In genomic region chr1:98094811-98095245, GRCm38 (mm10) we compare ENCODE assay signal across 8 mouse cellular contexts. TPM values are rescaled to one million over a fixed set of nuclear protein-coding genes. Genes with fewer than 3 reads are reported as not detected.
DNase-seq lines count a peak whose midpoint lies in the region; ATAC-seq and TF ChIP-seq lines count a peak whose summit lies in the region.

No protein-coding gene starts in this region.

- no peaks in the 10 kb centered on the region for H3K27me3 ChIP-seq in embryonic facial prominence, embryonic 12.5 days
- peaks cover 7% of the 10 kb centered on the region; the same call in 1 of the 2 replicates for H3K27me3 ChIP-seq in hindbrain, embryonic 10.5 days (ENCODE audit: insufficient read depth, poor library complexity, severe bottlenecking)
- H3K27me3 ChIP-seq in limb, embryonic 14.5 days (ENCODE audit: control insufficient read depth, insufficient read depth, low read length) = no peaks in the 10 kb centered on the region
- H3K27me3 ChIP-seq in midbrain, embryonic 14.5 days (ENCODE audit: control insufficient read depth, insufficient read depth, low read length) = no peaks in the 10 kb centered on the region

- H3K36me3 ChIP-seq in embryonic facial prominence, embryonic 12.5 days = no peaks in the 10 kb centered on the region
- H3K36me3 ChIP-seq in hindbrain, embryonic 10.5 days = no peaks in the 10 kb centered on the region
- no peaks in the 10 kb centered on the region for H3K36me3 ChIP-seq in limb, embryonic 14.5 days (ENCODE audit: control insufficient read depth, insufficient read depth, low read length)
- no peaks in the 10 kb centered on the region for H3K36me3 ChIP-seq in midbrain, embryonic 14.5 days (ENCODE audit: control insufficient read depth, insufficient read depth, low read length)

- no peak; the same call in 1 of the 2 replicates for ATAC-seq in embryonic facial prominence, embryonic 12.5 days (ENCODE audit: insufficient number of reproducible peaks, insufficient read depth, low FRiP score, low TSS enrichment)
- ATAC-seq in limb, embryonic 14.5 days (ENCODE audit: low FRiP score, low read depth) = peak; percentile 51
- ATAC-seq in midbrain, embryonic 14.5 days (ENCODE audit: low FRiP score, low TSS enrichment) = peak; percentile 49

- peak overlapping the region; percentile 74 for H3K27ac ChIP-seq in embryonic facial prominence, embryonic 12.5 days
- H3K27ac ChIP-seq in hindbrain, embryonic 10.5 days = peak overlapping the region; percentile 93
- H3K27ac ChIP-seq in limb, embryonic 14.5 days (replicated peaks; ENCODE audit: low read depth, low read length) = peak overlapping the region; percentile 69
- H3K27ac ChIP-seq in midbrain, embryonic 14.5 days (replicated peaks; ENCODE audit: low read depth, low read length) = peak overlapping the region; percentile 89

- H3K4me1 ChIP-seq in embryonic facial prominence, embryonic 12.5 days = peaks cover 4% of the 10 kb centered on the region; the same call in 1 of the 2 replicates
- peaks cover 21% of the 10 kb centered on the region for H3K4me1 ChIP-seq in hindbrain, embryonic 10.5 days (replicated peaks)
- H3K4me1 ChIP-seq in limb, embryonic 14.5 days (ENCODE audit: control insufficient read depth, insufficient read depth, low read length) = 0 out of 2 replicates have a peak, but pooled peaks cover 6% of the 10 kb centered on the region
- H3K4me1 ChIP-seq in midbrain, embryonic 14.5 days (ENCODE audit: control insufficient read depth, insufficient read depth, low read length) = peaks cover 18% of the 10 kb centered on the region

- peak overlapping the region; percentile 75 for H3K4me2 ChIP-seq in embryonic facial prominence, embryonic 12.5 days (replicated peaks)
- peak overlapping the region; percentile 78 for H3K4me2 ChIP-seq in limb, embryonic 14.5 days (replicated peaks; ENCODE audit: low read depth, low read length, severe bottlenecking)
- H3K4me2 ChIP-seq in midbrain, embryonic 14.5 days (ENCODE audit: low read length) = peak overlapping the region; percentile 81

- H3K4me3 ChIP-seq in embryonic facial prominence, embryonic 12.5 days = peak overlapping the region; percentile 71
- H3K4me3 ChIP-seq in hindbrain, embryonic 10.5 days = peak overlapping the region; percentile 73
- peak overlapping the region; percentile 81 for H3K4me3 ChIP-seq in limb, embryonic 14.5 days (replicated peaks; ENCODE audit: low read length)
- H3K4me3 ChIP-seq in midbrain, embryonic 14.5 days (replicated peaks; ENCODE audit: low read depth, low read length) = peak overlapping the region; percentile 80

- peak; percentile 31 for DNase-seq in kidney, adult 9 months
- DNase-seq in kidney, adult 18-20 months = no peak
- DNase-seq in Muller cell, postnatal 12 days (ENCODE audit: inconsistent ontology term) = peak; percentile 73
- no peak for DNase-seq in hindbrain, embryonic 10.5 days (ENCODE audit: low spot score)
- peak; percentile 41 for DNase-seq in limb, embryonic 14.5 days (ENCODE audit: low spot score)
- peak; percentile 78 for DNase-seq in midbrain, embryonic 14.5 days
- no peak for DNase-seq in spleen, adult 18-20 months

- peak overlapping the region; percentile 69 for H3K9ac ChIP-seq in embryonic facial prominence, embryonic 12.5 days
- peak overlapping the region; percentile 79 for H3K9ac ChIP-seq in limb, embryonic 14.5 days (ENCODE audit: low read depth, low read length, severe bottlenecking)
- H3K9ac ChIP-seq in midbrain, embryonic 14.5 days (replicated peaks; ENCODE audit: low read length) = peak overlapping the region; percentile 88

- no peaks in the 10 kb centered on the region for H3K9me3 ChIP-seq in embryonic facial prominence, embryonic 12.5 days
- no peaks in the 10 kb centered on the region for H3K9me3 ChIP-seq in hindbrain, embryonic 10.5 days
- no peaks in the 10 kb centered on the region for H3K9me3 ChIP-seq in limb, embryonic 14.5 days (ENCODE audit: control insufficient read depth, low read length)
- no peaks in the 10 kb centered on the region for H3K9me3 ChIP-seq in midbrain, embryonic 14.5 days (ENCODE audit: control insufficient read depth, low read length)

- TF ChIP-seq POLR2A in limb, embryonic 14.5 days (IDR thresholded peaks at IDR 0.05; ENCODE audit: borderline replicate concordance, extremely low read depth, insufficient read depth, insufficient read length) = no peak

- 0% methylated on average over 20 of the region's 20 CpGs for WGBS in embryonic facial prominence, embryonic 12.5 days
- under 1% methylated on average over 20 of the region's 20 CpGs for WGBS in hindbrain, embryonic 10.5 days
- 0% methylated on average over 20 of the region's 20 CpGs for WGBS in limb, embryonic 14.5 days
- under 1% methylated on average over 20 of the region's 20 CpGs for WGBS in midbrain, embryonic 14.5 days

RNA-seq across cellular contexts. Expression of gene Pam, which starts 0.6 kb away (rescaled TPM):
- 32.8 and 35.6 TPM in 2 replicates for polyA plus RNA-seq in embryonic facial prominence, embryonic 12.5 days (2016; fragmentation: Nextera tagmentation; extraction: Ambion mirVana)
- polyA plus RNA-seq in hindbrain, embryonic 10.5 days (2016; fragmentation: Nextera tagmentation; extraction: Ambion mirVana) = 15.1 and 16.5 TPM in 2 replicates
- polyA plus RNA-seq in limb, embryonic 14.5 days (2012; rRNA removed) = 36.2 and 37.8 TPM in 2 replicates
- 54.1 and 56.9 TPM in 2 replicates for polyA plus RNA-seq in limb, embryonic 14.5 days (2014; fragmentation: Nextera tagmentation; extraction: Ambion mirVana)
- 47.2 and 51.8 TPM in 2 replicates for polyA plus RNA-seq in midbrain, embryonic 14.5 days (2014; fragmentation: Nextera tagmentation; extraction: Ambion mirVana)

Comparison
In these comparisons a context has a peak if more than half of its experiments do, and no peak if none do; other contexts are left out.
1. DNase-seq: peak in kidney, adult 9 months (single experiment), Muller cell, postnatal 12 days (single experiment), limb, embryonic 14.5 days (single experiment) and midbrain, embryonic 14.5 days (single experiment); none in kidney, adult 18-20 months (single experiment), hindbrain, embryonic 10.5 days (single experiment) and spleen, adult 18-20 months (0 of 2).
2. Peak in every context shown above with its lines, with median percentiles within 50 percentile points of each other: H3K27ac ChIP-seq, H3K4me2 ChIP-seq, H3K4me3 ChIP-seq and H3K9ac ChIP-seq.